Mouse (Mus musculus): ENCODE results near the gene Hcrtr1. TPM values are rescaled to one million over a fixed set of nuclear protein-coding genes. Genes with fewer than 3 reads are reported as not detected.

Hcrtr1 gene
- total RNA-seq, 2 experiments from 2014 or later, result not detected

Other genes starting within 250 kb of the Hcrtr1 start
- not detected for gene Spocd1, start 210.1 kb downstream of the Hcrtr1 start, total RNA-seq (2021)
- gene Adgrb2, start 154.5 kb downstream of the Hcrtr1 start, total RNA-seq (2021), result 1 to 10 TPM; 3.0 to 5.1 TPM
- gene Col16a1, start 91.5 kb downstream of the Hcrtr1 start, total RNA-seq (2021), result 100 to 1,000 TPM; 125 to 153 TPM
- 10 to 100 TPM; 35.4 to 37.7 TPM for gene Pef1, start 36.8 kb downstream of the Hcrtr1 start, total RNA-seq (2021)
- 10 to 100 TPM; 35.7 to 39.9 TPM for gene Tinagl1, start 35.8 kb upstream of the Hcrtr1 start, total RNA-seq (2021)
- not detected for gene Gm853, start 83.0 kb upstream of the Hcrtr1 start, total RNA-seq (2021)
- 10 to 100 TPM; 43.2 to 53.4 TPM for gene Serinc2, start 139.8 kb upstream of the Hcrtr1 start, total RNA-seq (2021)
- gene Fabp3, start 169.2 kb upstream of the Hcrtr1 start, total RNA-seq (2021), result 100 to 1,000 TPM; 453 to 501 TPM
- under 1 TPM; 0.60 to 0.81 TPM for gene Gm10570, start 169.3 kb upstream of the Hcrtr1 start, total RNA-seq (2021)
- 10 to 100 TPM; 42.3 to 42.6 TPM for gene Zcchc17, start 220.6 kb upstream of the Hcrtr1 start, total RNA-seq (2021)
- gene Snrnp40, start 220.8 kb upstream of the Hcrtr1 start, total RNA-seq (2021), result 10 to 100 TPM; 38.5 to 41.3 TPM

Measured in gastrocnemius, postnatal 4 days (tissue).